Mouse (Mus musculus): Measurements from ENCODE around the gene Mrgprh.

Gene Mrgprh

DNA sequence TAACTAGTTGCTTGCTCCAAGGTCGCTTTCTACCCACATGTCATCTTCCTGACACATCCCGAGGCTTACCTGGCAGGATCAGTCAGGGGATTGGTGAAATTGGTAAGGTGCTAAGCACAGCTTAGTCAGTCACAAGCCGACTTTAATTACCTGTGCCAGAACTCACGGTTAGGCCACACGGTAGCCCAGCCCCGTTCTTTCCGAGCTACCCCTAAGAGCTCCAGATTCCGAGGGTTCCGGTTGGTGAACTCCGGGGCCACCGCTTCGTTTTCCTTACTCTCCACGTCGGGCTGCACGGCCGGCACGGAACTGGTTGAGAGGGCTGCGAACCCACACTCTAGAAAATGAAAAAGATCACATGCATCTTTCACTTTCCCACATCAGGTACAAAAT, 39.6 kb downstream of the Mrgprh start, which contains the start of gene Tcp1:
Gene Tcp1 (plus strand): TSS at position 214 of the 393 bp plus-strand sequence.
- ATAC-seq (ENCODE audit: insufficient number of reproducible peaks, low FRiP score, low TSS enrichment): no peak; the same call in 1 of the 2 replicates

DNA sequence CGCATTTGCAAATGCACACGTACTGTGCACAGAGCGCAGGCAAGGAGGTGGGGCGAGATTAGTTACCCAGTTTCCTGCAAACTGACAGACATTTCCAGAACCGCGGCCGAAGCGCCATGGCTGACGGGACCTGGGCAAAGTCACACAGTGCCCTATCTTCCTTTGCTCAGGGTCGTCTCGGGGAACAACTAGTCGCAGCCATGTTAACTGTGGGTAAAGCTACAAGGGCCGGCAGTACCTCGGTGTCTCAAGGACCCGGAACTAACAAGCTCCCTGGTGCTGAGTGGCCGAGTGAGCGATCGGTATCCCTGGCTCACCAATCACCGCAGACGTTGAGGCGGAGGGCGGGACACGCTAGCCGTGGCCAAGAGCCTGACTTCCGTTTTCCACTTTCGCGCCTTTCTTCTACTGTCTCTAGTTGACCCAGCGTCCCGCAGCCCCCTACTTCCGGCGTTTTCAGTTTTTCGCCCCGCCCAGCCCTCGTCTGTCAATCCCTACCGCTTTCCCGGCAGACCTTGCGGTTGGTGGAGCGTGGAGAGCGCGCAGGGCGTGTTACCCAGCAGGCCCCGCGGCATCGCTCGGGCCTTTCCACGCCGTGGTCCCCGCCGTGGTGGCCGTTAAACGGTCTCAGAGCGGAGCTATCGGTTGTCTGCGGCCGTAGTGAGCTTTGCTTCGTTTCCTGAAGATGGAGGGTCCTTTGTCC, 40.2 kb downstream of the Mrgprh start, which contains the start of gene Mrpl18:
Gene Mrpl18 (minus strand): TSS at position 465 of the 703 bp plus-strand sequence.
- peak; percentile 99 for ATAC-seq (ENCODE audit: insufficient number of reproducible peaks, low FRiP score, low TSS enrichment)

DNA sequence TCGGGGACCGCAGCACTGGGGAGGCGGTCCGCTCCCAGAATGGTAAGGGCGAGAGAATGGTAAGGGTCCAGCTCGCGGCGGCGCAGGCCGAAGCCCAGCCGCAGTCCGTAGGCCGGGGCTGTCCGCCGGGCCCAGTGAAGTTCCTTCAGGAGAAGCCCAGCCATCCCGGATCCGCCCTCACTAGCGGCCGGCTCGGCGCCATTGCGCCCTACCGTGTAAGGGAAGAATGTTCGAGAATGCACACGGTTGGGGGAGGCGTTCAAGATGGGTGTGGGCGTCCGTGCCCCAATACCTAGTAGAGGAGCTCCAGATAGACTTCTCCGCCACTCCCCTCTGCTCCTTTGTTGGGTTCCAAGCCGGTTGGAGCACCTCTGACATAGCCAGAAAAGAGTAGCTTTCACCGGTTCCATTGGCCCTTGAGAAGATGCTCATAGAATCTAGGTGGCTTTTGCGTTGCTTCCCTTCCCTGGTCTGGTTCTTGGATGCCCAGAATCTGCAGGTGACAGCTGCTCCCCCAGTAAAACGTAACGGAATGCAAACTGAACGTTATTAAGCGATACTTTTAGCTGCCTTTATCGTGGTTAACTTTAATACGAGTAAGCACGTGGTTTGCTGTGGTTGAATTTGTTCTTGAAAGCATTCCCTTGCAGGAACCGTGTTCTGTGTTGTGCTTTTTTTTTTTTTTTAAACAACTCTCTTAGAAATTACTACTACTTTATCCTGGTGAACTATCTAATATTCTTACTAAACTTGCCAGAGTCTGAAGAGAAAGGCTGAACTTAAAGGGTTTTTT, 41.0 kb downstream of the Mrgprh start:
- ATAC-seq (ENCODE audit: insufficient number of reproducible peaks, low FRiP score, low TSS enrichment): peak; percentile 24; the same call in 1 of the 2 replicates

DNA sequence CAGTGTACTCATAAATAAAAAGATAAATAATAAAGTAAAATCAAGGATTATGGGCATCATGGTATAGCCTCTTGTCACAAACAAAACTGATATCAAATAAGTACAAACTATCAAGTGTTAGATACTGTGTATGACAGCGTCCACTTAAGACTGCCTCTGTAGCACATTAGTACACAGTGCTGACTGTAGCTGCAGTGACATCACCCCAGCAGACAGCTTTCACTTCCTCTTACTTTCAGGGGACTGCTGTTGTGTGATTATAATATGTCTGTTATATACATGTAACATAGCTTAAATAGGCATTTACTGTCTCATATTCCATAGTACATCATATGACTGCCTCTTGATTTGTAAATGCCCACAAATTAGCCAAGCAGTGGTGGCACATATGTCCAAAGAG, 45.2 kb downstream of the Mrgprh start:
- ATAC-seq (ENCODE audit: insufficient number of reproducible peaks, low FRiP score, low TSS enrichment): no peak

DNA sequence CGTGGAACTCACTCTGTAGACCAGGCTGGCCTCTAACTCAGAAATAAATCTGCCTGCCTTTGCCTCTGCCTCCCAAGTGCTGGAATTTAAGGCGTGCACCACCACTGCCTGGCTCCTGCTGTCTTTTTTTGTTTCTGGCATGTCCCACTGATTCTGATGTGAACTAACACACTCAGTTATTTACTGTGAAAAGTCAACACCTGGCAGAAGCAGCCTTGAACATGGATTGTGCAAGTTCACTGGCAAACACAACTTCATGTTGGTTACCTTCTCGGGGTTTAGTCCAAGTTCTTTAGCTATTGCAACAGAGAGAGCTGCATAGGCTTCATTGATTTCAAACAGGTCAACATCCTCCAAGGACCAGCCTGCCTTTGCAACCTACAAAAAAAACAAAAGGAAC, 49.2 kb downstream of the Mrgprh start:
- ATAC-seq (ENCODE audit: insufficient number of reproducible peaks, low FRiP score, low TSS enrichment): no peak

DNA sequence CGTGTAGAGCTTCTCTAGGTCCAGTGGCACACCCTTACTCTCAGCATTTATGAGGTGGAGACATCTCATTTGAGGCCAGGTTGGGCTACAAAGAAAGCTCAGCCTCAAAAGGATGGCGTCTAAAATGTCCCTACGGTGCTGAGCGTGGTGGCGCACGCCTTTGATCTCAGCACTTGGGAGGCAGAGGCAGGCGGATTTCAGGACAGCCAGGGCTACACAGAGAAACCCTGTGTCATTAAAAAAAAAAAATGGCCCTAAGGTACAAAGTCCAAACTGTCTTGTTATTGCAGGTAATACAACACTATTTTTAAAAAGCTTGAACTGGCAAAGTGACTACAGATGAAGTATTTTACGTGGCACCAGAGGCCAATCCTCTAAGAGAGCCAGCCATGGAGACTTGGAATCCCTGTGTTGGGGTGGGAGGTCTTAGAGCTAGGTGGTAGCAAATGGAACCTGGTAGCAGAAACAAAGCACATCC, 49.9 kb downstream of the Mrgprh start:
- no peak for ATAC-seq (ENCODE audit: insufficient number of reproducible peaks, low FRiP score, low TSS enrichment)
